Mouse (Mus musculus) frontal cortex, adult 2 months (tissue): ENCODE measurements around the gene Klrb1a. TPM values are rescaled to one million over a fixed set of nuclear protein-coding genes. Genes with fewer than 3 reads are reported as not detected.
"Not testable (repeated sequence)": the region's sequence is repeated elsewhere in the genome, so short reads cannot be mapped to it uniquely, and the experiment has no call there.

Experiments
- DNase-seq, 2 experiments: peaks; one replicate each; pipeline ENCODE4 v3.0.0; 2022; ENCODE audit warnings: low spot score in 1 of 2; ENCODE audit errors: extremely low spot score in 1 of 2
- polyA plus RNA-seq: library from polyadenylated mRNA; depleted of rRNA; stranded (reverse); fragments of >200 nt; gene quantifications from 2 replicates; pipeline ENCODE4 v1.2.3, GENCODE M21; 2012; rRNA removed

The Klrb1a gene
- polyA plus RNA-seq, result not detected in 2 replicates

GRCm38 (mm10) chr6:128623433-128623832, at the start of gene Klrb1a:
Gene Klrb1a (minus strand): TSS chr6:128623533.
- DNase-seq, result not testable (repeated sequence)

GRCm38 (mm10) chr6:128669936-128670335, 46.6 kb upstream of the Klrb1a start:
- DNase-seq, result no peak

- peak in 1 of 2 experiments; percentile 38 for DNase-seq
Observed at GRCm38 (mm10) chr6:128662206-128662605, 38.9 kb upstream of the Klrb1a start, which contains the start of gene Clec2h. Gene Clec2h (plus strand): TSS chr6:128662385.

- DNase-seq, result no peak
Observed at GRCm38 (mm10) chr6:128661249-128661648, 37.9 kb upstream of the Klrb1a start.

GRCm38 (mm10) chr6:128652938-128653337, 29.6 kb upstream of the Klrb1a start:
- DNase-seq, result no peak

- DNase-seq, result not testable (repeated sequence)
Observed at GRCm38 (mm10) chr6:128650827-128651226, 27.5 kb upstream of the Klrb1a start.

GRCm38 (mm10) chr6:128650187-128650586, 26.9 kb upstream of the Klrb1a start:
- no peak for DNase-seq

- DNase-seq, result no peak
Observed at GRCm38 (mm10) chr6:128649681-128650080, 26.3 kb upstream of the Klrb1a start.

GRCm38 (mm10) chr6:128645708-128646107, 22.4 kb upstream of the Klrb1a start:
- DNase-seq, result not testable (repeated sequence)

- not testable (repeated sequence) for DNase-seq
Observed at GRCm38 (mm10) chr6:128644694-128645093, 21.4 kb upstream of the Klrb1a start.

GRCm38 (mm10) chr6:128643999-128644398, 20.7 kb upstream of the Klrb1a start:
- no peak for DNase-seq

GRCm38 (mm10) chr6:128641116-128641716, 17.9 kb upstream of the Klrb1a start:
- no peak for DNase-seq

GRCm38 (mm10) chr6:128640673-128641072, 17.3 kb upstream of the Klrb1a start:
- no peak for DNase-seq

- not testable (repeated sequence) for DNase-seq
Observed at GRCm38 (mm10) chr6:128630912-128631905, 7.9 kb upstream of the Klrb1a start.

- DNase-seq, result peak; percentile 34 to 76
Observed at GRCm38 (mm10) chr6:128629771-128630739, 6.7 kb upstream of the Klrb1a start.

- DNase-seq, result not testable (repeated sequence)
Observed at GRCm38 (mm10) chr6:128625246-128625645, 1.9 kb upstream of the Klrb1a start.

GRCm38 (mm10) chr6:128624425-128624824, 1.1 kb upstream of the Klrb1a start:
- DNase-seq, result peak in 1 of 2 experiments; percentile 52

- DNase-seq, result peak in 1 of 2 experiments; percentile 10
Observed at GRCm38 (mm10) chr6:128622733-128623132, 600 bp downstream of the Klrb1a start.

- DNase-seq, result no peak
Observed at GRCm38 (mm10) chr6:128606350-128606749, 17.0 kb downstream of the Klrb1a start.

- peak in 1 of 2 experiments; percentile 48 for DNase-seq
Observed at GRCm38 (mm10) chr6:128604512-128604911, 18.8 kb downstream of the Klrb1a start.
